Mouse (Mus musculus) neural tube, embryonic 15.5 days (tissue): ENCODE measurements around the gene Cldn5. TPM values are rescaled to one million over a fixed set of nuclear protein-coding genes. Genes with fewer than 3 reads are reported as not detected.
A peak's percentile ranks its signal among the peaks of the same experiment; 100 is the strongest.

Experiments
- ATAC-seq: fragments of 200-750 bp; cut with Nextera tagmentation; 2 replicates; pipeline ENCODE4 v1.8.0; 2017; ENCODE audit warnings: mild to moderate bottlenecking, moderate TSS enrichment, moderate library complexity; ENCODE audit not compliant: low FRiP score
- H3K27ac ChIP-seq: fragments of 300-500 bp; sonication (generic); replicated peaks from 2 replicates; pipeline ENCODE4 v1.5.1; 2015; ENCODE audit warnings: mild to moderate bottlenecking, inconsistent platforms
- H3K27me3 ChIP-seq: fragments of 300-500 bp; sonication (generic); replicated peaks from 2 replicates; pipeline ENCODE4 v1.6.1; 2015; ENCODE audit warnings: inconsistent platforms
- H3K36me3 ChIP-seq: fragments of 300-500 bp; sonication (generic); 2 replicates; pipeline ENCODE4 v1.6.1; 2015; ENCODE audit warnings: inconsistent platforms
- H3K4me1 ChIP-seq: fragments of 300-500 bp; sonication (generic); 2 replicates; pipeline ENCODE4 v1.6.1; 2015; ENCODE audit warnings: inconsistent platforms
- H3K4me2 ChIP-seq: fragments of 300-500 bp; sonication (generic); 2 replicates; pipeline ENCODE4 v1.6.1; 2015; ENCODE audit warnings: inconsistent platforms, mild to moderate bottlenecking, moderate library complexity
- H3K4me3 ChIP-seq: fragments of 300-500 bp; sonication (generic); replicated peaks from 2 replicates; pipeline ENCODE4 v1.5.1; 2015; ENCODE audit warnings: mild to moderate bottlenecking, inconsistent platforms
- H3K9ac ChIP-seq: fragments of 300-500 bp; sonication (generic); replicated peaks from 2 replicates; pipeline ENCODE4 v1.6.1; 2015; ENCODE audit warnings: mild to moderate bottlenecking, inconsistent platforms
- H3K9me3 ChIP-seq: fragments of 300-500 bp; sonication (generic); replicated peaks from 2 replicates; pipeline ENCODE4 v1.6.1; 2016; ENCODE audit warnings: inconsistent platforms
- WGBS: fragments of 180-500 bp; shearing (Covaris S2); methylation state at CpG from one replicate; pipeline ENCODE4 v1.1.7; 2015; ENCODE audit warnings: mixed read lengths; 5-methylcytosine and 5-hydroxymethylcytosine counted together
- polyA plus RNA-seq: library from polyadenylated mRNA; unstranded; fragments of >200 nt; fragmentation: Nextera tagmentation; extraction: Ambion mirVana; gene quantifications from 2 replicates; pipeline ENCODE4 v1.2.1, GENCODE M21; 2015

The Cldn5 gene
- polyA plus RNA-seq, 1 experiment from 2014 or later = 111 TPM

- no peak overlapping the region for H3K4me3 ChIP-seq
- no peaks in the 10 kb centered on the region for H3K9me3 ChIP-seq
- no peaks in the 10 kb centered on the region for H3K27me3 ChIP-seq
- no peak overlapping the region for H3K4me2 ChIP-seq
- no peaks in the 10 kb centered on the region for H3K36me3 ChIP-seq
- H3K4me1 ChIP-seq = no peaks in the 10 kb centered on the region
- 83% methylated on average over 3 of the region's 3 CpGs for WGBS
- H3K27ac ChIP-seq = no peak overlapping the region
- no peak overlapping the region for H3K9ac ChIP-seq
- ATAC-seq = no peak
Measured at GRCm38 (mm10) chr16:18762960-18763359, 13.7 kb upstream of the Cldn5 start.

GRCm38 (mm10) chr16:18766390-18766789 is 10.3 kb upstream of the Cldn5 start:
- Histone ChIP-seq H3K36me3 (no peaks in the 10 kb centered on the region), H3K4me2 (no peak overlapping the region), H3K27ac (no peak overlapping the region), H3K9me3 (no peaks in the 10 kb centered on the region), H3K9ac (no peak overlapping the region), H3K4me3 (no peak overlapping the region), H3K4me1 (no peaks in the 10 kb centered on the region), H3K27me3 (no peaks in the 10 kb centered on the region)
- 85% methylated on average over 4 of the region's 4 CpGs for WGBS
- ATAC-seq = no peak

- no peak for ATAC-seq
- no peaks in the 10 kb centered on the region for H3K4me1 ChIP-seq
Measured at GRCm38 (mm10) chr16:18769501-18769900, 7.1 kb upstream of the Cldn5 start.

GRCm38 (mm10) chr16:18773936-18774335 is 2.7 kb upstream of the Cldn5 start:
- Histone ChIP-seq H3K27me3 (peaks cover 40% of the 10 kb centered on the region), H3K27ac (no peak overlapping the region), H3K9me3 (no peaks in the 10 kb centered on the region), H3K4me2 (no peak overlapping the region), H3K9ac (no peak overlapping the region), H3K36me3 (no peaks in the 10 kb centered on the region), H3K4me3 (no peak overlapping the region), H3K4me1 (peaks cover 16% of the 10 kb centered on the region)
- 27% methylated on average over 2 of the region's 2 CpGs for WGBS
- no peak for ATAC-seq

More at GRCm38 (mm10) chr16:18769501-18769900, 7.1 kb upstream of the Cldn5 start:
- H3K9ac ChIP-seq = no peak overlapping the region
- H3K27me3 ChIP-seq = no peaks in the 10 kb centered on the region
- H3K36me3 ChIP-seq = no peaks in the 10 kb centered on the region
- H3K27ac ChIP-seq = no peak overlapping the region
- H3K9me3 ChIP-seq = no peaks in the 10 kb centered on the region
- no peak overlapping the region for H3K4me3 ChIP-seq
- no peak overlapping the region for H3K4me2 ChIP-seq
- 76% methylated on average over 1 of the region's 1 CpGs for WGBS

- Histone ChIP-seq H3K36me3 (no peaks in the 10 kb centered on the region), H3K9ac (no peak overlapping the region), H3K4me3 (peak overlapping the region; percentile 46), H3K4me1 (peaks cover 16% of the 10 kb centered on the region), H3K27me3 (peaks cover 44% of the 10 kb centered on the region), H3K9me3 (no peaks in the 10 kb centered on the region), H3K27ac (no peak overlapping the region), H3K4me2 (peak overlapping the region; percentile 76)
- WGBS = 32% methylated on average over 18 of the region's 18 CpGs
- no peak for ATAC-seq
Measured at GRCm38 (mm10) chr16:18775621-18776555, 759 bp upstream of the Cldn5 start.

GRCm38 (mm10) chr16:18777101-18778080 is 744 bp downstream of the Cldn5 start:
- peaks cover 44% of the 10 kb centered on the region for H3K27me3 ChIP-seq
- WGBS = 2% methylated on average over 80 of the region's 80 CpGs
- no peaks in the 10 kb centered on the region for H3K9me3 ChIP-seq
- ATAC-seq = peak; percentile 73
- no peaks in the 10 kb centered on the region for H3K36me3 ChIP-seq
- H3K4me3 ChIP-seq = peak overlapping the region; percentile 46
- H3K4me2 ChIP-seq = peak overlapping the region; percentile 76
- peak overlapping the region; percentile 24; the same call in 1 of the 2 replicates for H3K27ac ChIP-seq
- H3K4me1 ChIP-seq = peaks cover 16% of the 10 kb centered on the region
- peak overlapping the region; percentile 40 for H3K9ac ChIP-seq

GRCm38 (mm10) chr16:18778461-18778860 is 1.8 kb downstream of the Cldn5 start:
- no peak for ATAC-seq
- Histone ChIP-seq H3K4me1 (peaks cover 16% of the 10 kb centered on the region), H3K9me3 (no peaks in the 10 kb centered on the region), H3K4me2 (peak overlapping the region; percentile 76; the same call in 1 of the 2 replicates), H3K4me3 (peak overlapping the region; percentile 46), H3K9ac (no peak overlapping the region), H3K36me3 (no peaks in the 10 kb centered on the region), H3K27me3 (peaks cover 44% of the 10 kb centered on the region), H3K27ac (peak overlapping the region; percentile 35; the same call in 1 of the 2 replicates)
- 78% methylated on average over 2 of the region's 2 CpGs for WGBS

- no peak for ATAC-seq
- WGBS = 91% methylated on average over 10 of the region's 10 CpGs
Measured at GRCm38 (mm10) chr16:18781810-18782209, 5.2 kb downstream of the Cldn5 start.

GRCm38 (mm10) chr16:18785025-18785424 is 8.4 kb downstream of the Cldn5 start:
- WGBS = 94% methylated on average over 7 of the region's 7 CpGs

More at GRCm38 (mm10) chr16:18781810-18782209, 5.2 kb downstream of the Cldn5 start:
- H3K36me3 ChIP-seq = no peaks in the 10 kb centered on the region; the same call in 1 of the 2 replicates
- H3K9ac ChIP-seq = no peak overlapping the region
- no peak overlapping the region for H3K4me3 ChIP-seq
- peaks cover 24% of the 10 kb centered on the region for H3K27me3 ChIP-seq
- no peak overlapping the region for H3K27ac ChIP-seq
- no peak overlapping the region for H3K4me2 ChIP-seq
- no peaks in the 10 kb centered on the region for H3K9me3 ChIP-seq
- peaks cover 13% of the 10 kb centered on the region for H3K4me1 ChIP-seq

GRCm38 (mm10) chr16:18785485-18785884 is 8.8 kb downstream of the Cldn5 start:
- no peaks in the 10 kb centered on the region for H3K9me3 ChIP-seq
- WGBS = 78% methylated on average over 1 of the region's 1 CpGs
- H3K4me1 ChIP-seq = no peaks in the 10 kb centered on the region
- no peak overlapping the region for H3K4me3 ChIP-seq
- H3K4me2 ChIP-seq = no peak overlapping the region
- no peaks in the 10 kb centered on the region; the same call in 1 of the 2 replicates for H3K36me3 ChIP-seq
- H3K27ac ChIP-seq = no peak overlapping the region
- no peaks in the 10 kb centered on the region for H3K27me3 ChIP-seq
- no peak for ATAC-seq
- H3K9ac ChIP-seq = no peak overlapping the region

More at GRCm38 (mm10) chr16:18785025-18785424, 8.4 kb downstream of the Cldn5 start:
- H3K27me3 ChIP-seq = no peaks in the 10 kb centered on the region
- no peaks in the 10 kb centered on the region for H3K4me1 ChIP-seq
- H3K4me3 ChIP-seq = no peak overlapping the region
- no peak overlapping the region for H3K4me2 ChIP-seq
- H3K9me3 ChIP-seq = no peaks in the 10 kb centered on the region
- ATAC-seq = no peak
- no peak overlapping the region for H3K9ac ChIP-seq
- no peaks in the 10 kb centered on the region; the same call in 1 of the 2 replicates for H3K36me3 ChIP-seq
- H3K27ac ChIP-seq = no peak overlapping the region

GRCm38 (mm10) chr16:18786652-18787051 is 10.0 kb downstream of the Cldn5 start:
- Histone ChIP-seq H3K4me1 (no peaks in the 10 kb centered on the region), H3K9me3 (no peaks in the 10 kb centered on the region), H3K36me3 (no peaks in the 10 kb centered on the region; the same call in 1 of the 2 replicates), H3K4me2 (no peak overlapping the region), H3K27me3 (no peaks in the 10 kb centered on the region), H3K9ac (no peak overlapping the region), H3K4me3 (no peak overlapping the region), H3K27ac (no peak overlapping the region)
- WGBS = 91% methylated on average over 10 of the region's 10 CpGs
- ATAC-seq = no peak
